Mouse (Mus musculus): ENCODE measurements at regions not wholly inside any gene's neighbourhood (a gene's known extent, or its start where the extent isn't known, plus 50 kb on each side); places are given as distances from the start of the nearest gene placed in this dataset.
A peak's percentile ranks its signal among the peaks of the same experiment; 100 is the strongest.
"Not testable (repeated sequence)": the region's sequence is repeated elsewhere in the genome, so short reads cannot be mapped to it uniquely, and the experiment has no call there.

DNA sequence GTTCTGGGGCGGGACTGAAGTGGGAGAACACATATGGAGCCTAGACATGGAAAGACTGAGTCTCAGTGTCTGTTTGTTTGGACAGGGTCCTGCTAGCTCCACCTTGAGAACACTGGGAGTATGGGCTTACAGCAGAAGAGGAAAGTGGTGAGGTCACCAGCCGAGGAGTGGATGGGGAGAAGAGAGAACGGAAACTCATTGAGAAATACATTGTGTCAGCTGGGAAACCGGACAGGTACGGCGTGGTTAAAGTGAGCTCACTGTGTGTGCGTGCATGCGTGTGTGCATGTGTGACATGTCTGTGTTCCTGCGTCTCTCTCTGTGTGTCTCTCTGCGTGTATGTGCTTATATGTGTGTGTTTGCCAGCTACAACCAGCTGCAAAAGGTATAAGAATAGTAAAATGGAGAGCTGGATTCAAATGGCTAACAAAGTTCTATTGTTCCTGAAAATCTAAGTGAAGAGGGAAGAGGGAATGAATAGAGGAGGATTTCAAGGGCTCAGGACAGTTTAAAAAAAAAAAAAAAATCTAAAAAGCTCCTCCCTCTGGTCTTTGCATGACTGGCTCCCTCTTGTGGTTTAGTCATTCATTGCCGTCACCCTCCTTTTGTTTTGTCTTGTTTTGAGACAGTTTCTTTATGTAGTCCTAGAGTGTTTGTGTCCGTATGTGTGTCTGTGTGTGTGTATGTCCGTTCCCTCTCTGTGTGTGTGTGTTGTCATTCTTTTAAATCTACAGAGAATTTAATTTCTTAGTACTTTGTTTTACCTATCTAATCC lies 52.0 kb upstream of the Ak4 start:
- peak; percentile 71 to 84 for DNase-seq

DNA sequence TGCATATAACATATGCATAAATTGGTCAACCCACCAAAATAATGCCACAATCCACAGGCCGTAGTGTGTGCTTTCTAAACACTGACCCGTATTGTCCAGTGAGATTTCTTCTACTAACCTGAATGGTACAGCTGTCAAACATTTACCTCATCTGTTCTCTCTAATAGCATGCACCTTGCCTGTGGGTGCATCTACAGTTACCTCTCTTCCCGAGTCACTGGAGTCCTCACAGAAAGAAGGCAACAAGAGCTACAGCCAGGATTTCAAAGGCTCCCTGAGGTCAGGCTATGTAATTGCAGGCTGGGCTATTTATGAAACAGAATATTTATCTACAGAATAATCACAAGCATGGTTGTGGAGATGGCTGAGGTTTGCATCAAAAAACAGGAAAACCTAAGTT lies 53.8 kb upstream of the Ak4 start:
- DNase-seq, result no peak

DNA sequence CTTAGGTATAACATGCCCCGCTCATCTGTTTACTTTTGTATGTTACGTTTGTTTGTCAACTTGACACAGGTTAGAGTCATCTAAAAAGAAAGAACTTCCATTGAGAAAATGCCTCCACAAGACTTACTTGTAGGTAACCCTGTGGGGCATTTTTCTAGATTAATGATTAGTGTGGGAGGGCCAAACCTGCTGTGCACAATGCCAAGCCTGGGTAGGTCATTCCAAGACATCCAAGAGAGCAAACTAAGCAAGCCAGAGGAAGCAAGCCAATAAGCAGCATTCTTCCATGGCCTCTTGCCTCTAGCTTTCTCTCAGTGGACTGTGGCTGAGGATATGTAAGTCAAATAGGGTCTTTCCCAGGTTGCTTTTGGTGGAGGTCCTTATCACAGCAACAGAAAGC lies 54.4 kb upstream of the Ak4 start:
- no peak for DNase-seq

DNA sequence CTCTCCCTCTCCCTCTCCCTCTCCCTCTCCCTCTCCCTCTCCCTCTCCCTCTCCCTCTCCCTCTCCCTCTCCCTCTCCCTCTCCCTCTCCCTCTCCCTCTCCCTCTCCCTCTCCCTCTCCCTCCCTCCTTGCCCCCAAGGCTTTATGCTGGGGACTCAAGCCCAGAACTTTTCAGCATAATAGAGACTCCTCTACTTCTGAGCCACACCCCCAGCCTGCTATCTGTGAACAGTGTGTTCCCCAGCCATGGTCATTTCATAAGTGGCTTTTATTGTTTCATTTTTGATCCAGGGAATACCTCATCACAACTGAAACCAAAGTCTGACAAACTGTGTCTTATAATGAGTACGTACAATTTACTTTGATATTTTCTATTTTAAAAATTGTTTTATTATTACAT lies 55.8 kb upstream of the Ak4 start:
- DNase-seq, result not testable (repeated sequence)

DNA sequence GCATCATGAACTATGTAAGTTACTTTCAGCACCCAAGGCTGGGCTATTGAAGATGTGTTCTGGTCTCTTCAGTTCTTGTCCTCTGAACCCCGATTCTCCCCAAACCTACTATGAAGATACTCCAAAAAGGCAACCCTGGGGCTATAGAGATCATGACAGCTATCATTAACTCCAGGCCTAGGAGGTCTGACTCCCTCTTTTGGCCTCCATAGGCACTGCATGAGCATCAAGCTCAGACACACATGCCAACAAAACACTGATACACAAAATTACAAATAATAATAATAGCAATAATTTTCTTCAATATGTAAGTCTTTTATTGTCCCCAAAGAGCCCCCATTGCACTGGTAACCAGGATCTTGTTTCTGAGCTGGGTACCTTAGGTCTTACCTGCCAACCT lies 57.3 kb upstream of the Ak4 start:
- no peak for DNase-seq

DNA sequence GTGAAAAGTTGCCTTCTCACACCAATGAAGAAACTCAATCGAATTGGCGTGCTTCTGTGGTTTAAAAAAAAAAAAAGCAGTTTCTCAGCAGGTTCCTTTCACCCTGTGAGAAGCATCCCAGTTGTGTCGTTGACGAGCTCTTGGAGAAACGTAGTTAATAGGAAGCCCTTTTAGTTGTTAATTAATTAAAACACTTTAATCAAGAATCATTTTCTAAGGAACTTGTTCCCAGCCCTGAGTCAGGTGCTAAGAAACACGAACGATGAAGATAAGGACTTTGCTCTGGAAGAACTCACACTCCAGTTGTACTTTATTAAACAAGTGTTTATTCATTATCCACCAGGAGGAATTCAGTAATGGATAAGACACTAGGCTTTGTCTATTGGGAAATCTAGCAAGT lies 58.8 kb upstream of the Ak4 start:
- DNase-seq, result no peak

DNA sequence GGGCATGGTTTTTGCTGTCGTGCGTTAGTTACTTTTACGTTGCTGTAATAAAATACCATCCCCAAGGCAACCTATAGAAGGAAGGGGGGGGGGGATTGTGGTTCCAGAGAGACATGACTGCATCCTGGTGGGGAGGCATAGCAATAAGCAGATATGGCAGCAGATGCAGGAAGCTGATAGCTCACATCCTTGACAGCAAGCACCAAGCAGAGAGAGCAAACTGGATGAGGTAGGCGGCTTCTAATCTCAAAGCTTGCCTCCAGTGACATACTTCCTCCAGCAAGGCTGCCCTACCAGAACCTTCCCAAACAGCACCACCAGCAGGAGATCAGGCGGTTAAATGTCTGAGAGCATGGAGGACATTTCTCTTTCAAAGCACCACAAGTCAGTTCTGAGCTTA lies 60.0 kb upstream of the Ak4 start:
- no peak for DNase-seq

DNA sequence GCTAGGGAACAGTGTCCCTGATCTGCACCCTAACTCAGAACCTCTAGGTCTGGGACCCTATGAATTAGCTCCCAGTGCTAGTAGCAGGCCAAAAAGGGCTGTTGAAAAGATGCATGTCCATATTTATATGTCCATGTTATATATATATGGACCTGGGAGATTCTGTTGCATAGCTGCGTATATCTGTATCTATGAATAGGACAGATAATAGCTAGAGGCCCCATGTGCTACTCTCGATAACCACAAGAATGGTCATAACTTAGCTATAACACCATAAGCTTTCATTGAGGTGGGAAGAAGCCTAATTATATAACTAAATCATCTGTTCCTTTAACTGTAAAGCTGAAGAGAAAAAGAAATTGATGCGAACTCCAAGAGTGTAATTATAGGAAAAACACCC lies 60.6 kb upstream of the Ak4 start:
- no peak for DNase-seq

DNA sequence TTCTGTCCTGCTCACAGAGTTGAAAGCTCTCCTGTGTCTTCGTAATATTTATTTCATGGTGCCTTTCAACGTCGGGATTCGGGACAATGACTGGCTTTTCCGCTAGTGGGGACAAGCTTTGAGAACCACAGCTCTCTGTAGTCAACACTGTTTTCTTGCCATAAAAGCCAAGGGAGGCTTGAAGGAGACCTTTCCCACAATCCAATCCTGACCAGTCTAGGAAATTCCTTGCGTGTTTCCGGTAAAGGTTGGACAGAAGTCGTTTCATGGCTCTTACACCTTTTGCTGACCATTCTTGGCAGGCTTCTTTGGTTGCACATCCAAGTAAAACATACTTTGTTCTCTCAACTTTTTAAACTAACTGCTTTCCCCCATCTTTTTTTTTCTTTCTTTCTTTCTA lies 61.2 kb upstream of the Ak4 start:
- DNase-seq, result no peak

DNA sequence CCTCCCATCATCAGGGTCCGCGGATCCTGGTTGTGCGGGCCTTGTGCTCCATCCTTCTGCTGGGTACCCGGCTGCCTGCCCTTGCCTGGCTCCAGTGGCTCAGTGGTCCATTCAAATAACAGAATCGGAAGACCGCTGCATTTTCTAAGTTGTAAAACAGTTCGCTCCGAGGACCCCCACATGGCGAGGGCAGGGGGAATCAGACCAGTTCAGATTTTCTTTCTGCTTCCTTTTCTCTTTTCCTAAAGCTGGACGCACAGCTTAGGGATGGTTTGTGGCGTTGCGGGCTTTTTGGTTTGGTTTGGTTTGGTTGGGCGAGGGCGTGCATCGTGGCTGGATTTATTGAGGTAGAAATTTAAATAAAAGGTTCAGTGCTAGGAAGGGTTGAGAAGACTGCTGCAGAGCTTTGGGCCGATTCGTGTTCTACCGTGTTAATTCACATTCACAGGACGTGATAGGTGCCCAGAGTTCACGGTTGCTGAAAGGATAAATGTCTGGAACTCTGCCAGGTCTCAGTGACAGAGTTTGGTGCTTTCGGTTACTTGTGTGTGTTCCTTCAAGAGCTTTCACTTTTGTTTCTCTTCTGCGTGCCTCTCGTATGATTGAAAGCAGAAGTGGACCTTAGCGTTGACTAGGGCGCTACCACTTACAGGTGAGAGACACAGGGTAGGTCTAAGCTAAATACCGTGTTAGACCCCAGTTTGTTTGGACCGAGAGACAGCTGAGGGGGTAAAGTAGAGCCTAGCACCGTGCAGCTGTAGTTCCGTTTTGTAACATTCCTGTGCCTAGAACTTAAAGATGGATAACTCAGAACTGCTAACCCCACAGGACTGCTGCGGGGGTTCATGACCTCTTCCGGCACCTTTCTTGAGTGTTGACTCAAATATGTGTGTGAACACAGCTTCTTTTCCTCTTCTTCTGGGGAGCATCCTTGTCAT lies 61.9 kb upstream of the Ak4 start:
- peak; percentile 57 to 78 for DNase-seq

DNA sequence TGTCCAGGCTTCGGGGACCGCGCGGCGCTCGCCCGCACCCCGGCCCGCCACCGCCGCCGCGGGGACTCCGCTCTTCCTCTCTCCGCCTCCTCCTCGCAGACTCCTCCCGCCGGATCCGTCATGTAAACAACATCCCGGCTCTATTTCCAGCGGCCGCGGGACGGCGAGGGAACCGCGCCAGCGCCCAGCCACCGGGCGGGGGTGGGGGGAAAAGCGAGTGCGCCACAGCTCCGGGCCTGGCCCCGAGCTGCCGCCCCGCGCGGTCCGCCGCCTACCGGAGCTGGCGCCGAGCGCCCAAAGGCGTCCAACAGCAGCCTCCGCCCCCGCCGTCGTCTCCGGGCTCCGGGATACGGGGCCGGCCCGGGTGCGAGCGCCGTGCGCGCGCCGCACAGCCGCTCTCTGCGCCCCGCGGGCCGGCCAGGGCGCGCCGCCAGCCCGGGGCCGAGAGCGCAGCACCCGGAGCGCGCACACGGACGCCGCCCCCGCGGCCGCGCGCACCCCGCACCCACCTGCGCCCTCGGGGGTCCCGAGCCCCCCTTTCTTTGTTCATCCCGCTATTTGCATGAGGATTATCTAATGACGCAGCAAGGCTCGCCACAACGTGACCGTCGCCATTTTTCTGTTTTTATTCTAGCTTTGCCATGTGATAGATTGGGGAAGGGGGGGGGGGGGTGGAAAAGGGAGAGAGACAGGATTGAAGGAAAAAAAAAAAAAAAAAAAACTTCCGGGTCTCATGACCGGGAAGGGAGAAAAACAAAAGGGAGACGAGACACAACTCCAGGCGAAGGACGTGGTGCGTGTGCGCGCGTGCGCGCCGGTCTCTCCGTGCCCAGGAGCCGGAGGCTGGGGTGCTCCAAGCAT lies 62.8 kb upstream of the Ak4 start:
- peak; percentile 90 to 93 for DNase-seq

DNA sequence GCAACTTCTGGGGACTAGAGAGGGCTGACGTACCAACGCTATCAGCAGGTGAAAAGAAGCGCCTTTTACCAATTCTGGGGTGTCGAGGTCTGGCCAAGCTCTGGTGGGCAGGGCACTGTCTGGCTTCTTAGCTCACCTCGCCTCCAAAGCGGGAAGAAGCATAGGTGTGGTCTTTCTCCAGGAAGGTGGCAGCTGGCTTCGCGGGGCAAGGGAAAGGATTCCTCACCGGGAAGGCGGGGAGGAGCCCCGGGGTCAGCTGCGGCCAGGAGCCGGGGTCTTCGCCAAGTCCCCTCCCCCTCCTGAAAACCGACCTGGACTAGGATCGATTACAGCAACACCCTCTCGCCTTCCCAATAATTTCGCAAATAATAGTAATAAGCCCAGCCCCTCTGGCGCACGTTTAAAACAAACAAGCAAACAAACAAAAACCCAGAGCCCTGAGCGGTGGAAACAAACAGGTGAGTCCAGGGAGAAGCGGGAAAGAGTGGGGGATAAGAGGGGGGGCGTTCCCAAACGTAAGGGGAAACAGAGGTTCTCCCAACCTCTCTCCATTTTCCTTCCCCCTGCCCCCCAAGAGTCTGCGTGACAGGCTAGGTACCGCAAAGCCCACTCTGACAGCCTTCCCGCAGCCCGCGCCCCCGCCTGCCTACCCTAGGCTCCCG lies 63.5 kb upstream of the Ak4 start:
- peak; percentile 80 for DNase-seq

DNA sequence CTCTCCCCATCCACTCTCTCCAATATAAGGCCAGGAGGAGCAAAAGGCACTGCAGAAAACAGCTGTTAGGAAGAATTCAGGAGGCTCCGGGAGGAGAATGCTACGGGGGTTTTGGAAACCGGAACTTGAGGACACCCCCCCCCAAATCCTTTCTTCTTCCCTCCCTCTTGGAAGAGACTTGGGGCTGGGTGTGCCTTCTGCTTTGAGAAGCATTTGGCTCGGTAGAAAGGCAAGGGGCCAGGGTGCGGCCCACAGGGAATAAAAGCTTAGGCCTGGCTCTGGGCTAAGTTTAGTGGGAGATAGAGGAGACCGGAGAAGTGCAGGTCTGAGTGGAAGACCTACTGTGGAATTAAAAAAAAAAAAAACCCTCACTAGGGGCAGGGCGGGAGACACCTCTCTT lies 64.1 kb upstream of the Ak4 start:
- peak; percentile 78 to 82 for DNase-seq

DNA sequence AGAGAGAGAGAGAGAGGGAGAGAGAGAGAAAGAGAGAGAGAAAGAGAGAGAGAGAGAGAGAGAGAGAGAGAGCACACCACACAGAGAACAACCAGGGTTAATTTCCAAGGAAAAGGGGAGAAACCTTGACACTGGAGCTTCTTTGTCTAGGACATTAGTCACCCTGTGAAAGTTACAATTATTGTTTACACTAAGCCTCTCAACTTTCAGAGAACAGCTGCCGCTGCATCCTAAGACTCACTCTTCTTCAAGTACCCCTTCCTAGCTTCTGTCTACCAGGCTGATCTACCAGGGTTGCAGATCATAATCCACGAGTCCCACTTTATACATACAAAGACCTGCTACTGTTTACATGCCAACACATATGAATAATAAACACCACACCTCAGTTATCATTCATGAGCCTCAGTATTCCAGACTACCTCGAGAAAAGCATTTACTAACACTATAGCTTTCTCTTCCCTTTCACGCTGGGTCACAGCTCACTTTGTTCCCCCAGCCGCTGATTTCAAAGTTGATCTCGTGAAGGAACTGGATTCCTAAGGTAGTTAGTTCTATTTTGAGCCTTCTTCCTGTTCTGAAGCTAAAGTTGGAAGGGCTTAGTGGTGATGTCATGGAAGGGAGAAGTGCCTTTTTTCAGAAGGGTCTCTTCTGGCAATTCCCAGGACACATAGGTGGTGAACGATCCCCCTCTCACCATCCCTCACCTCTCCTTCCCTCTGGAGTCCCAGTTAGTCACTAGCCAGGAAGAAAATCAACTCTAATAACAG lies 64.8 kb upstream of the Ak4 start:
- no peak for DNase-seq

DNA sequence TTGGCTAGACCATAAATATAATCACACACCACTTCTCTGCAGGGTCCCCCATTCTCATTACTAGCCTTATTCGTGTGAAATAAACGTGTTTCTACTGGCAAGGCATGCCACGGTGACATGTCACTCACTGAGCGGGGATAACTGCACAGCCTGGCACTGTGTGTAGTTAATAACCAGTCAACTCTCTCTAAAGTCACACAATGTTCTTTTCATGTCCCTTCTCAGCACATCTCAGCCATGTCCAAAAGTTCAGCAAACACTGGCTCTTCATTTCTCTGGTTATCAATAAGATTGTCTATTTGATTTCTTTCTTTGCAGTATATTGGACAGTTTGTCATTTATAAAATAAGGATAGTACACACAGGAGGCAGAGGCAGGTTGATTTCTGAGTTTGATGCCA lies 66.9 kb upstream of the Ak4 start:
- DNase-seq, result no peak

DNA sequence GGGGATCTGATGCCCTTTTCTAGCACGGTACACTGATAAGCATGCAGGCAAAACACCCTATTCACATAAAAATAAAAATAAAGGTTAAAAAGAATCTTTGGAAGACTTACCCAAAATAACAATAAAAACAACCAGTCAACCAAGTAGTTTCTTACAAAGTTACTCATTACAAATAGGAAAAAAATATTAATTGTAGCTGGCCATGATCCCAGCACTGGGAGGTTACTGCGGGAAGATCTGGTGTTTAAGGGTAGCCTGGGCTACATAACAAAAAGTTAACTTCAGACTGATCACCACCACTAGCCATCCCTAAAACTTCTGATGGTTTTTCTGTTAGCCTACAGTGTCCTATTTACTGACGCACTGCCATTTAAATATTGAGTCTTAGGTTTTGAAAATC lies 67.4 kb upstream of the Ak4 start:
- DNase-seq, result no peak

DNA sequence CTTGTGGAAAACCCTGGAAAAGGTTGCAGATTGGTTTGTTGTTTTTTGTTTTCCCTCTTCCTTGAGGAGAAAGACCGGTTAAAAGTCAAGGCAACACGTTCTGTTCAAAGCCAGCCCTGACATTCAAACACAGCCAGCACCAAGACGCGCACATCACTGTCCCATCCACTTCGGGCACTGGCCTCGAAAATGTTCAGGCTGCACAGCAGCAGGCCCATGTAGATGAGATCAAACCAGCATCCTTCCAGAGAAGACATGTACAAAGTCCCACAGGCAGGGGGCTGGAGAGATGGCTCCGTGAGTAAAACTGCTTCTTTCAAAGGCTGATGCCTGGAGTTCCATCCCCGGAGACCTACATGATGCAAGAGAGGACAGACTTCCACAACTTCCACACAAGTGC lies 68.4 kb upstream of the Ak4 start:
- no peak for DNase-seq

DNA sequence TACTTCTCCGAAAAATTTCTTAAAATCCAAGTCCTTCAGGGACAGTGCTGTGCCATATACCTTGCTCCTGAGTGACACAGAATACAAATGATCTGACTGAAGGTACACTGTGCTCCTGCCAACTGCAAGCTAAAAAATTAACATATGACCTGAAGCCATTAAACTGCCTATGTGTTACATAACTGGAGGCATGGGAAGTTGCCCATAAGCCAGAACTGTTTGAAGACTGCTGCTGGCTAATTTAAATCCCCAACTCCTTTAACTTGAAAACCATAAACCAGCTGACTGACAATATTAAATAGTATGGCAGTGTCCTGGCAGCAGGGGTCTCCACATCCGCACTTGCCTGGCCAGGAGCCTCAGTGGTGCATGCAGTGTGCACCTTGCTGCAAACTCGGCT lies 68.9 kb upstream of the Ak4 start:
- DNase-seq, result no peak

DNA sequence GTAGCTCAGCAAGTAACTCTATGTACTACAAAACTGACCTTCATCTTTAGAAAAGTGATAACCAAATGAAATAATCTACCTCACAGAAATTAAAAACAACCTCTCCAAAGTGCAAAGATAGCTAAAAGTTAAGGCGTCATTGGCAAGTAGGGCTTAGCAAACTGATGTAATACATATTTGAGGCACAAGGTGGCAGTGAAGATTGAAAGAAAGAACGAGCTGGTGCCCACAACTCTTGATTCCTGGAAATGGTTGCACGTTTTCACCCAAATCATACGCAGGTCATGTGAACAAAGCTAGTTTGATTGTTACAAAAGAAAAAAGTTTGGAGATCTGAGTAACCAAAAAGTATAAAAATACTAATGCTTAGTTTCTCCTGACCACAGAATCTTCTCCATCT lies 69.7 kb upstream of the Ak4 start:
- peak; percentile 77 to 86 for DNase-seq

DNA sequence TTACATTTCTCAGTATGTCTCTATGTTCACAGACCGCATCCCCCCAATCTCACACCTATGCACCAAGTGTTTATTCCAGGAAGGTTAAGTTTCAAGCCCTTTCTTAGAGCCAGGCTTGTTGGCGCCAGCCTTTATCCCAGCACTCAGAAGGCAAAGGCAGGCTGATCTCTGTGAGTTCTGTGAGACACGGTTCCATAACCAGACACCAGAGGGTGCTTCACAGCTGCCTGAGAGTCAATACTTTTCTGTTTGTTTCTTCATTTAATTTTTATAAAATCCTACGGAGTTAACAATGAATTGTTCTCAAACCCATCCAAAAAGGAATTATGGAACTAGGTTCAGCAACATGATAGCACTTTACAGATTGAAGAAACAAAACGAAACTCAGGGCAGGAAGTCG lies 71.8 kb upstream of the Ak4 start:
- no peak for DNase-seq

DNA sequence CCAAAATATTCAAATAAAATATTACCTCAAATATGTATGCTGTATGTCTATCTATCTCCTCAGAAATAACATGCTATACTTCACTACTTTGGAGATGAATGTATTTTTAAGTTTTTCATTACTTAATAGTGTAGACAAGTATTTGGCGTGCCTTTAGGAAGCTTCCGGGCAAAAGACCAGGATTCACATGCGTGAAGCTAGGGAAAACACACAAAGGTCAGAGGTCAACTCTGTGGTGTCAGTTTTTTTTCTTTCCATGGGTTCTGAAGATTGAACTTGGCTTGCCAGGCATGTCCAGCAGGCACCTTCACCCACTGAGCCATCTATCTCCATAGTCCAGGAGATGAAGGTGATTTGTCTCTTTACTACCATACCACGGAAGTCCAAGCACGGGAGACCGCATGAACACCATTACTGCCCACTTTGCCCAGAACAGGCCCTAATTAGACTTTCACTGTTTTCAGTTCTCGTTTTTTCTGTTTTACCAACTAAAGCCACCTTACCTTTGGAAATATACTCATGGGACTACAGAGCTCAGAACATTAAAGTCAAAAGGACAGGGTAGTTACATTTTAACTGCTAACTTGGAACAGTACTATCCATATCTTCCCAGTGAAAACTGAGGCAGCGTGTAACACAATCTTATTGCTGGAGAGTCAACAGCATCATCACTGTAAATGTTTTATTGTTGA lies 76.9 kb upstream of the Ak4 start:
- no peak for DNase-seq

Data from cerebellum, postnatal 10 days (tissue).